Comparison of ENCODE assay signal across 31 mouse cellular contexts in the genomic region with DNA sequence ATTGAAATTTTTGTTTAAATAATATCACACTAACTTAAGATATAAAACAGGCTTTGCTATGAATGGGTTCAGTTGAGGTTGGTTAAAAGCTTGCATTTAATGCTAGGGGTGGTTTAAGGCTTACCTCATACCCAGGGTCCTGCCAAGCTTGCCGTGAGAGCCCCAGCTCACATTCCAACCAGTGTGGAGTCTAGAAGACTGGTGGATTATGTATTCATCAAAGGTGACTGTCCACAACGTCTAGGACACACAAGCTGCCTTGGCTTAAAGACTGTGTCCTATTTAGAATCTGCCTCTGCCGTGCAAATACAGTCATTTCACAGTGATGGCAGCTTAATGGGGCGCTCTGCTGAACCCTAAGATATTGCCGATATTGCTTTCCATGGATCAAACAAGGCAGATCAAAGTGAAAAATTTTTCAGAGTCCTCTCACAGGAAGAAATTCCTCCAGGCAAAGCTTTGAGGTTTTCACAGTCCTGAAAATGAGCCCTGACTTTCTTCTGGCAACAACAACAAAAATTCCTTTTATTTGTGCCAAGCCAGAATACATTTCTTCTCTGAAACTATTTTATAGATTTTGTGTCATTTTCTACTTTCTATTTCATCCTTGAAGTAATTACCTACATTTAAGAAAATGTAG.
DNase-seq lines count a peak whose midpoint lies in the region; ATAC-seq and TF ChIP-seq lines count a peak whose summit lies in the region.
"Had no signal": no experiment of that assay in that cellular context is flagged by ENCODE, and none has a peak within 500 bp of the region (broad histone marks: within the 10 kb centered on the region; RNA-seq: fewer than 3 reads in every experiment).

No protein-coding gene starts in this region.

- intact Hi-C loops in heart, adult 2 months (cut with DNase I): no loop called here

- peak; percentile 74 for DNase-seq in heart, adult 11 months
- no peak for DNase-seq in heart, adult 2 months
- no peak for DNase-seq in midbrain, embryonic 11.5 days (ENCODE audit: low spot score, missing footprints)
- peak; percentile 30 for DNase-seq in limb, embryonic 14.5 days (ENCODE audit: low spot score)
- no peak for DNase-seq in adrenal gland, postnatal 4 days (ENCODE audit: low spot score in 2 of 2)
- DNase-seq in forebrain, embryonic 10.5 days (ENCODE audit: extremely low spot score, low spot score): no peak
- DNase-seq: adrenal gland, postnatal 10 days; adrenal gland, postnatal 36 days; B cell, adult 2 months; cerebellum, adult 11-12 months; cerebellum, adult 8-10 months; cerebellum, postnatal 10 days; cerebellum, postnatal 36 days; embryo, embryonic 11 days; gastrocnemius, postnatal 10 days; gastrocnemius, postnatal 36 days; heart, postnatal 10 days; heart, postnatal 36 days had no signal

- TF ChIP-seq EP300 in heart, adult 2 months (IDR thresholded peaks at IDR 0.05; ENCODE audit: insufficient read depth, low read depth, low read length): no peak

- TF ChIP-seq POLR2A in heart, adult 2 months (IDR thresholded peaks at IDR 0.05; ENCODE audit: insufficient read depth, low read depth, low read length): no peak
- no peak for TF ChIP-seq POLR2A in limb, embryonic 14.5 days (IDR thresholded peaks at IDR 0.05; ENCODE audit: borderline replicate concordance, extremely low read depth, insufficient read depth, insufficient read length)

- ATAC-seq in midbrain, embryonic 15.5 days (replicated peaks): no peak
- ATAC-seq in midbrain, embryonic 11.5 days (ENCODE audit: low FRiP score): no peak
- no peak for ATAC-seq in embryonic facial prominence, embryonic 15.5 days (ENCODE audit: insufficient number of reproducible peaks, low FRiP score, low TSS enrichment, low read depth)
- ATAC-seq in limb, embryonic 14.5 days (ENCODE audit: low FRiP score, low read depth): no peak
- ATAC-seq: forebrain, embryonic 13.5 days; forebrain, embryonic 16.5 days; hindbrain, embryonic 16.5 days; inflammation-experienced regulatory T-cells, adult 6 months; Patski had no signal

- no peak for TF ChIP-seq CTCF in heart, adult 2 months (IDR thresholded peaks at IDR 0.05)

- H3K27ac ChIP-seq in heart, adult 2 months: no peak overlapping the region
- 0 out of 2 replicates have a peak overlapping the region, but pooled peaks have one; percentile 11 for H3K27ac ChIP-seq in midbrain, embryonic 15.5 days
- no peak overlapping the region for H3K27ac ChIP-seq in midbrain, embryonic 11.5 days (ENCODE audit: low read depth, low read length)
- peak overlapping the region; percentile 68 for H3K27ac ChIP-seq in embryonic facial prominence, embryonic 15.5 days (replicated peaks)
- H3K27ac ChIP-seq in limb, embryonic 14.5 days (replicated peaks; ENCODE audit: low read depth, low read length): no peak overlapping the region
- H3K27ac ChIP-seq in forebrain, embryonic 10.5 days: no peak overlapping the region
- H3K27ac ChIP-seq: forebrain, embryonic 13.5 days; heart, embryonic 15.5 days; hindbrain, embryonic 10.5 days; hindbrain, embryonic 13.5 days had no signal

- H3K4me1 ChIP-seq in heart, adult 2 months (ENCODE audit: control insufficient read depth, insufficient read depth, low read length): no peaks in the 10 kb centered on the region
- peaks cover 7% of the 10 kb centered on the region; the same call in 1 of the 2 replicates for H3K4me1 ChIP-seq in midbrain, embryonic 15.5 days
- no peaks in the 10 kb centered on the region for H3K4me1 ChIP-seq in midbrain, embryonic 11.5 days (ENCODE audit: control insufficient read depth, insufficient read depth, low read length)
- peaks cover 12% of the 10 kb centered on the region for H3K4me1 ChIP-seq in embryonic facial prominence, embryonic 15.5 days
- H3K4me1 ChIP-seq in limb, embryonic 14.5 days (ENCODE audit: control insufficient read depth, insufficient read depth, low read length): peaks cover 14% of the 10 kb centered on the region; the same call in 1 of the 2 replicates
- no peaks in the 10 kb centered on the region for H3K4me1 ChIP-seq in forebrain, embryonic 10.5 days
- H3K4me1 ChIP-seq: forebrain, embryonic 13.5 days; heart, embryonic 12.5 days; heart, embryonic 15.5 days; hindbrain, embryonic 10.5 days; hindbrain, embryonic 13.5 days had no signal

- no peaks in the 10 kb centered on the region for H3K27me3 ChIP-seq in heart, adult 2 months (ENCODE audit: control insufficient read depth, insufficient read depth, low read length)
- H3K27me3 ChIP-seq in midbrain, embryonic 15.5 days (replicated peaks): no peaks in the 10 kb centered on the region
- H3K27me3 ChIP-seq in midbrain, embryonic 11.5 days (ENCODE audit: control insufficient read depth, insufficient read depth, low read length): no peaks in the 10 kb centered on the region
- no peaks in the 10 kb centered on the region for H3K27me3 ChIP-seq in embryonic facial prominence, embryonic 15.5 days
- H3K27me3 ChIP-seq in limb, embryonic 14.5 days (ENCODE audit: control insufficient read depth, insufficient read depth, low read length): no peaks in the 10 kb centered on the region
- H3K27me3 ChIP-seq in forebrain, embryonic 10.5 days (ENCODE audit: poor library complexity, severe bottlenecking): no peaks in the 10 kb centered on the region
- H3K27me3 ChIP-seq: forebrain, embryonic 13.5 days; heart, embryonic 12.5 days; heart, embryonic 15.5 days; Patski had no signal

- H3K9ac ChIP-seq in heart, adult 2 months (ENCODE audit: low read depth, low read length): no peak overlapping the region
- no peak overlapping the region for H3K9ac ChIP-seq in midbrain, embryonic 15.5 days
- no peak overlapping the region for H3K9ac ChIP-seq in midbrain, embryonic 11.5 days (ENCODE audit: low read length)
- H3K9ac ChIP-seq in embryonic facial prominence, embryonic 15.5 days: no peak overlapping the region
- no peak overlapping the region for H3K9ac ChIP-seq in limb, embryonic 14.5 days (ENCODE audit: low read depth, low read length, severe bottlenecking)
- H3K9ac ChIP-seq: forebrain, embryonic 13.5 days; heart, embryonic 12.5 days; heart, embryonic 15.5 days; hindbrain, embryonic 13.5 days had no signal

- no peak overlapping the region for H3K4me2 ChIP-seq in midbrain, embryonic 15.5 days
- no peak overlapping the region for H3K4me2 ChIP-seq in midbrain, embryonic 11.5 days
- H3K4me2 ChIP-seq in embryonic facial prominence, embryonic 15.5 days (replicated peaks): no peak overlapping the region
- no peak overlapping the region for H3K4me2 ChIP-seq in limb, embryonic 14.5 days (replicated peaks; ENCODE audit: low read depth, low read length, severe bottlenecking)
- H3K4me2 ChIP-seq: forebrain, embryonic 13.5 days; heart, embryonic 12.5 days; heart, embryonic 15.5 days; hindbrain, embryonic 13.5 days had no signal

- no peak overlapping the region for H3K4me3 ChIP-seq in heart, adult 2 months
- H3K4me3 ChIP-seq in midbrain, embryonic 15.5 days: no peak overlapping the region
- no peak overlapping the region for H3K4me3 ChIP-seq in midbrain, embryonic 11.5 days (ENCODE audit: low read depth, low read length)
- H3K4me3 ChIP-seq in embryonic facial prominence, embryonic 15.5 days (replicated peaks): no peak overlapping the region
- no peak overlapping the region for H3K4me3 ChIP-seq in limb, embryonic 14.5 days (replicated peaks; ENCODE audit: low read length)
- no peak overlapping the region for H3K4me3 ChIP-seq in forebrain, embryonic 10.5 days
- H3K4me3 ChIP-seq: erythroblast, embryonic 14.5 days; forebrain, embryonic 13.5 days; heart, embryonic 12.5 days; heart, embryonic 15.5 days; hindbrain, embryonic 10.5 days; hindbrain, embryonic 13.5 days had no signal

- WGBS in heart, adult 2 months: 73% methylated on average over 5 of the region's 5 CpGs
- 55% methylated on average over 5 of the region's 5 CpGs for WGBS in midbrain, embryonic 15.5 days
- 77% methylated on average over 5 of the region's 5 CpGs for WGBS in midbrain, embryonic 11.5 days
- WGBS in embryonic facial prominence, embryonic 15.5 days: 18% methylated on average over 5 of the region's 5 CpGs
- 45% methylated on average over 5 of the region's 5 CpGs for WGBS in limb, embryonic 14.5 days
- 74% methylated on average over 5 of the region's 5 CpGs for WGBS in forebrain, embryonic 10.5 days

- H3K79me2 ChIP-seq in heart, adult 2 months (replicated peaks; ENCODE audit: control insufficient read depth, insufficient read depth, low read length): no peaks in the 10 kb centered on the region

- no peaks in the 10 kb centered on the region for H3K36me3 ChIP-seq in heart, adult 2 months (ENCODE audit: control insufficient read depth, insufficient read depth, low read length)
- no peaks in the 10 kb centered on the region for H3K36me3 ChIP-seq in midbrain, embryonic 15.5 days (replicated peaks)
- H3K36me3 ChIP-seq in midbrain, embryonic 11.5 days (ENCODE audit: control insufficient read depth, insufficient read depth, low read length): no peaks in the 10 kb centered on the region
- no peaks in the 10 kb centered on the region for H3K36me3 ChIP-seq in embryonic facial prominence, embryonic 15.5 days
- H3K36me3 ChIP-seq in limb, embryonic 14.5 days (ENCODE audit: control insufficient read depth, insufficient read depth, low read length): no peaks in the 10 kb centered on the region
- H3K36me3 ChIP-seq in forebrain, embryonic 10.5 days (replicated peaks): no peaks in the 10 kb centered on the region
- H3K36me3 ChIP-seq: G1E; heart, embryonic 12.5 days; heart, embryonic 15.5 days; hindbrain, embryonic 10.5 days; hindbrain, embryonic 13.5 days had no signal

- no peaks in the 10 kb centered on the region for H3K9me3 ChIP-seq in midbrain, embryonic 15.5 days
- no peaks in the 10 kb centered on the region; the same call in 1 of the 2 replicates for H3K9me3 ChIP-seq in midbrain, embryonic 11.5 days (ENCODE audit: control insufficient read depth, low read length)
- no peaks in the 10 kb centered on the region for H3K9me3 ChIP-seq in embryonic facial prominence, embryonic 15.5 days (replicated peaks)
- H3K9me3 ChIP-seq in limb, embryonic 14.5 days (ENCODE audit: control insufficient read depth, low read length): no peaks in the 10 kb centered on the region
- H3K9me3 ChIP-seq in forebrain, embryonic 10.5 days: no peaks in the 10 kb centered on the region
- H3K9me3 ChIP-seq: forebrain, embryonic 13.5 days; heart, embryonic 15.5 days; hindbrain, embryonic 13.5 days had no signal

Comparison
In these comparisons a context has a peak if more than half of its experiments do, and no peak if none do; other contexts are left out.
1. DNase-seq: peak in heart, adult 11 months (single experiment) and limb, embryonic 14.5 days (single experiment); none in heart, adult 2 months (0 of 2), midbrain, embryonic 11.5 days (single experiment), adrenal gland, postnatal 4 days (0 of 2) and forebrain, embryonic 10.5 days (single experiment).
2. H3K27ac ChIP-seq: peak in midbrain, embryonic 15.5 days (single experiment) and embryonic facial prominence, embryonic 15.5 days (single experiment); none in heart, adult 2 months (single experiment), midbrain, embryonic 11.5 days (single experiment), limb, embryonic 14.5 days (single experiment) and forebrain, embryonic 10.5 days (single experiment).